Mouse (Mus musculus) E14TG2a.4 (cell line): ENCODE data around the gene Man2b1.

Experiments used
- CTCF ChIP-seq: conservative IDR thresholded peaks from 2 replicates; pipeline ENCODE4 v1.5.1; 2014; ENCODE audit warnings: low read length
- NANOG ChIP-seq: IDR thresholded peaks from 2 replicates; pipeline ENCODE4 v1.6.1; 2014; ENCODE audit warnings: borderline replicate concordance, low read length, mixed read lengths

DNA sequence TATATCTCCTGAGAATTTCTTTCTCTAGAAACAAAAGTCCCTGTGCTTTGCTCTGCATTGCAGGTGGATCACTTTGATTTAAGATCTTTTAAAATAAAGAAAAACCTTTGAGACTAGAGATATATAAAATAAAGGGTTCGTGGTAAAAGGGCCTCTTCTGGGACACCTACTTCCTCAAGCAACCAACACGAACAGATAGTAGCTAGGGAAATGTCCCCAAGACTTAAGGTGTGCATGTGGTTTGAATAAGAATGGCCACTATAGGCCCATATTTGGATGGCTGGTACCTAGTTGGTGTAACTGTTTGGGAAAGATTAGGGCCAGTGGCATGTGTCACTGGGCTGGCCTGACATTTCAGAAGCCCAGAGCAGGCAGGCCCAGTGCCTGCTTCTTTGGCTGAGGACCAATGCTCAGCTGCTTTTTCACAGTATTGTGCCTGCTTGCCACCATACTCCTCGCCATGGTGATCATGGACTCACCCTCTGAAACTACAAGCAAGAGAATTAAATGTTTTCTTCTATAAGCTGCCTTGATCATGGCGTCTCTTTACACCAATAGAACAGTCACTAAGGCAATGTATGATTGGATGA lies 17.1 kb downstream of the Man2b1 start:
- TF ChIP-seq CTCF (no peak), NANOG (no peak)
